Mouse (Mus musculus) lung, postnatal 0 days (tissue): Measurements from ENCODE around the gene Myo1g.

Source experiments
- CTCF ChIP-seq: IDR thresholded peaks from 2 replicates; pipeline ENCODE4 v1.5.1; 2016; ENCODE audit warnings: antibody characterized with exemption, mild to moderate bottlenecking
- EP300 ChIP-seq: IDR thresholded peaks from 2 replicates; pipeline ENCODE4 v1.6.1; 2016; ENCODE audit warnings: antibody characterized with exemption, mild to moderate bottlenecking, control low read depth

DNA sequence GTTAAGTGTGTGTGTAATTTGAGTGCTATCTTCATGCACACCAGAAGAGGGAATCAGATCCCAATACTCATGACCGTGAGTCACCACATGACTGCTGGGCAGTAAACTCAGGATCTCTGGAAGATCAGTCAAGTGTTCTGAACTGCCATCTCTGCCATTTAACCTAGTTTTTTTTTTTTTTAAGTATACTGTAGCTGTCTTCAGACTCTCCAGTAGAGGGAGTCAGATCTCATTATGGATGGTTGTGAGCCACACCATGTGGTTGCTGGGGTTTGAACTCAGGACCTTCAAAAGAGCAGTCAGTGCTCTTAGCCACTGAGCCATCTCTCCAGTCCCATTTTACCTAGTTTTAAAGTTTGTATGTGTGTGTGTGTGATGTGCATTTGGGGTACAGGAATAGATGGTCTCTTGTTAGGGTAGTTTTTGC is 2.9 kb upstream of the Myo1g start:
- TF ChIP-seq CTCF (peak; percentile 21; the same call in 1 of the 2 replicates), EP300 (no peak)
